Mouse (Mus musculus) heart, adult 8-10 months (tissue): ENCODE measurements around the gene Igfals. TPM values are rescaled to one million over a fixed set of nuclear protein-coding genes. Genes with fewer than 3 reads are reported as not detected.
A peak's percentile ranks its signal among the peaks of the same experiment; 100 is the strongest.

ENCODE experiments used
- DNase-seq: peaks from one replicate; pipeline ENCODE4 v3.0.0; 2022; ENCODE audit warnings: low spot score
- total RNA-seq, 4 experiments: library from RNA; stranded (reverse); gene quantifications; 2 replicates each; pipeline ENCODE4 v1.2.4; 2022

Igfals gene
- total RNA-seq, 4 experiments from 2014 or later, result 7.8 to 14.5 (median 11.1) TPM

- DNase-seq, result no peak
These were observed 4.0 kb upstream of the Igfals start for GRCm38 (mm10) chr17:24861785-24862184.

GRCm38 (mm10) chr17:24867914-24868313 lies 2.1 kb downstream of the Igfals start:
- DNase-seq, result no peak

GRCm38 (mm10) chr17:24873695-24874404 lies 8.1 kb downstream of the Igfals start:
- no peak for DNase-seq

GRCm38 (mm10) chr17:24874405-24874745 lies 8.6 kb downstream of the Igfals start:
- no peak for DNase-seq

DNA sequence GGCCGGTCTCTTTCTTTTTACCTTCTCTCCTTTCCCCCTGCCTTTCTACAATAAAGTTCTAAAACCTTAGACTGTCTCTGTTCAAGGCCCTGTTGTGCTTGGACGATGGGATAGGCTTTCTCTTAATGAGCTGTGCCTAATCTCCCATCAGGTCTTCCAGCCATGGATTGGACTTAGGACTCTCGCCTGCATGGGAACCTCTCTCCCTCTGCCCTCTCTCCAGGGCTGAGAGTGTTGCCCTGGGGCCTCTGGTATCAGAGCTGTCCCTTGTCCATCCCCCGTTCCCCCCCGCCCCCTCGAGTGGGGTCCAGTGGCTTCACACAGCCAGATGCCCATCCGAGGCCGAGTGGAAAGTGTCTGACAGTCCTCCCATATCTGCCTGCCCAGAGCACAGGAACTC lies 9.2 kb downstream of the Igfals start:
- DNase-seq, result no peak

GRCm38 (mm10) chr17:24877336-24878116 lies 11.7 kb downstream of the Igfals start:
- no peak for DNase-seq

DNA sequence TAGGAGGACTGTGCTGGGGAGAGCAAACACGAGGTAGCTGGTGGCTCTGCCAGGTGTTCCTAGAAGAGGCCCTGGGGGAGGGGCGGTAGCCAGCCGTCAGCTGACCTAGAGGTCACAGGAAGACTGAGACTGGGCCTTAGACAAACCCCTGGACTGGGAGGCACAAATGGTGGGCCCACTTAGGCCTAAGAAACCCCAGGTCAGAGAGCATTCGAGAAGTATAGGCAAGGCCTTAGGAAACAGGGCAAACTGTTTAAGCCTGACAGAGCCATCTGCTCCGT lies 12.3 kb downstream of the Igfals start:
- peak; percentile 63 for DNase-seq

- DNase-seq, result no peak
These were observed 12.7 kb downstream of the Igfals start for GRCm38 (mm10) chr17:24878531-24878930.

DNA sequence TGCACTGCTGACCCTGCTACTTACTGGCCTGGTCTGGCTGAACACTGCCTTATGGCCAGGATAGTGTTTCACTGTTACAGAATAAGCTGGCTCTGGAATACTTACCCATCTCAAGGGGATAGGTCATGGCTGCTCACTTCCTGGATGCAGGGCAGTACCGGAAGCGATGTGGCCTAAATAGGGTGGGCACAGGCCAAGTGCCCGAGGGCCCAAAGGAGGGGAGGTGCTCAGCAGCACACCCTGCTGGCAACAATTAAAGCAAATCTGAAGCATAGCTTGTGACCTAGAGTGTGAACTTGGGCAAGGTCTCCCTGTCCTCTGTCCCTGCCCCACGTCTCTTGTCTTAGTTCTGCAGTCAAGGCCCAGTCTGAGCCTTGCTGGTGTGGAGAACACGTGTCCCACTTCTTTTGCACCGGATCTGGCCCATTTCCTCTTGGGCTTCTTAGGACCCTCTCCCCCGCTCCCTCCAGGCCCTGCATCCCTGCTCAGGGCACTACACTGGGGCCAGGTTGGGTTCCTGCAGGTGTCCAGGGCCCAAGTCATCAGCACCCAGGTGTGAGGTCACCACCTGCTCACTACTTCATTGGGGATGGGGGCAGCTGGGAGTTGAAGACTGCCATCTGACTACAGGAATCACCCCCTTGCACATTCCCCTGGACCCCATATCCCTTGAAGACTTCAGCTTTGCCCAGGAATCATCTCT lies 16.1 kb downstream of the Igfals start:
- no peak for DNase-seq

- no peak for DNase-seq
These were observed 18.6 kb downstream of the Igfals start for GRCm38 (mm10) chr17:24884391-24884790.

DNA sequence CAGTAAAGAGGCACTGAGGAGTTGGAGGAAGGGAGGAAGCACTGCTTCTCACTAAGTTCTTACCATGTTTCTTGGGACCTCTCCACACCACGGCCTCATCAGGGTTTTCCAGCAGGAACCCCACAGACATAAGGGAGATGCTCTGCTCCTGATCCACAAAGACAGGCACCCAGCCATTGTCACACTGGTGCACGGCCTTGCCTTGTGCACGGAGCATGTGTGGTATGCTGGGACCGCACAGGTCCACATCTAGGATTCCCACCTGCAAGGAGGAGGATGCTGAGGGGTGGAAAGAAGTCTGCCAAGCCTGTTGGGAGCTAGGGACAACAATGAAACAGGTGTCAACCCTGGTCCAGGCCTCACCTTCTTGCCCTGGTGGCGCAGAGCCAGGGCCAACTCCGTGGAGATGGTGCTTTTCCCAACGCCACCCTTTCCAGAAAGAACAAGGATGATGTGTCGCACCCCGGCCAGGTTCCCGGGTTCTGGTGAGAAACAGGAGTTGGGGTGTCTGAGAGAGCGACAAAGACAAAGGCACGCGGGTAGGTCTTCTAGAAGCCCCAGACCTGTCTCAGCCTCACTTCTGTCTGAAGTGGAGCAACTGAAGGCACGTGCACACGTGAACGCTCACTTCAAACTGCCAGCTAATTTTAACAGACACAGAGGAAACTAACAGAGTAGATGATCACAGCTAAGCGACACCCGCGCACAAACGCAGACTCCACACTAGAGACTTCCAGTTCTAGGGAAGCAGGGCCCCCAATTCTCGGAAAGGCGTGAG lies 19.7 kb downstream of the Igfals start:
- no peak for DNase-seq

- peak; percentile 99 for DNase-seq
These were observed 20.5 kb downstream of the Igfals start, which contains the start of the genes Nubp2 and Spsb3 for GRCm38 (mm10) chr17:24886134-24886931. Gene Nubp2, minus strand, starts transcription at chr17:24886349. Gene Spsb3, plus strand, starts transcription at chr17:24886643.

DNA sequence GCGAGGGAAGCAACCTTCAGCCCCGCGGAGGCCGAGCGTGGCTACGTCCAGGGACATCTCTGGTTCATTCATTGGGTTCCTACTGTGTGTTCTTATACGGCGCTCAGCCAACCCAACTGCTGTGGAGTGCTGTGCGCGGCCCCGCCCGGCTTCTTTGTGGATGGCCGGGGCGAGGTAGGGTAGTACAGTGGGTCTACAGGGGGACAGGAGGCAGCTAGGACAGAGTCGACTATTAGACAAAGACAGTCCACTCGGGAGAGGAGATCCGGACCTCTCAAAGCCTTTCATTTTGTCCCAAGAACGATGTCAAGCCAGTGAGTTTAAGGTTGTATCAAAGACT lies 21.1 kb downstream of the Igfals start:
- DNase-seq, result no peak

DNA sequence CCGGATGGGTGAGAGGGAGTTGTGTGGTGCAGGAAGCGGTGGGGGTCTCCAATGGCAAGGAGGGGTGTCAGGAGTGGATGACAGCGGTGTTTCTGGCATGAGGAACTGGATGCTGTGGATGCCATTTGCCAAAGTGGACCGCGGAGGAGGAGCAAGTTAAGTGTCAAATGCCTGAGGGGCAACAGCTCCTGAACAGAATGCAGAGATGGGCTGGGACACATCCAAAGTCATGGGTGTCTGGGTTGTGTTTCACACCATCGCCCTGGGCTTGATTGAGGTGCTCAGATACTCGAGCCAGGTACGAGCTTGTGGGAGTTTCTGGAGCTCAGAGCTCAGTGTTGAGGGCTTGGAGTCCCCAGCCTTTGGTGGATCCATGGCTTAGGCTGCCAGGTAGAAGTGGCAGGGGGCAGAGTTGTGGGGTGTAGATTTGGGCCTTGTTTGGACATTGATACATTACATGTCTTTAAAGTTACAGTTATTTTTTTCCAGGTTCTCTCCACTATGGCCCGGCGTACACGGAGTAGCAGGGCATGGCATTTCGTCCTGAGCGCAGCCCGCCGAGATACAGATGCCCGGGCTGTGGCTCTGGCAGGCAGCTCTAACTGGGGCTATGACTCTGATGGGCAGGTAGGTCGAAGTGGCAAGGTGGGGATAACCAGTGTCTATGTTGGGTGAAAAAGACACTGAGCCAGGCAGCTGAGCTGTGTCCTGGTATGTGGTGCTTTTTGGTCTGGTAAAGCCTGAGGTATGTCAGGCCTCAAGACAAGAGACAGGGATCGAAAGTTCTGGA lies 21.7 kb downstream of the Igfals start:
- DNase-seq, result no peak

- no peak for DNase-seq
These were observed 23.1 kb downstream of the Igfals start for GRCm38 (mm10) chr17:24888862-24889261.

- DNase-seq, result no peak
These were observed 24.6 kb downstream of the Igfals start for GRCm38 (mm10) chr17:24890151-24891092.

- no peak for DNase-seq
These were observed 25.5 kb downstream of the Igfals start for GRCm38 (mm10) chr17:24891321-24891720.

DNA sequence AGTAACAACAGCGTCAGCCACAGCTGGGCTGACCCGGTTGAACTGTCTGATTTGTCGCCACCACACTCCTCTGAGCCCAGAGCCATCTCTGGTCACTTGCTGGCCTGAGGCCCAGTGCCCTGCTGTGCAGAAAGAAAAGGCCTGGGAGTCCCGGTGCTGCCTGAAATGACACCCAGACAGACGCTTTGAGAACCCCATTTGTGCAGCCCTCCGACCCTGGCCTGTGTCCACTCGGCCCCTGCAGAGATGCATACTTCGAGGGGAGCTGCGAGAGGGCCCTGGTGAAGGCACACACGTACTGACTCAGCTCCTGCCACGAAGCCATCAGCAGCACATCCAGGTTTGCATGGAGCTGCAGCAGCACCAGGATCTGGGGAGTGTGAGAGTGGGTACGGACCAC lies 27.0 kb downstream of the Igfals start:
- DNase-seq, result no peak

- no peak for DNase-seq
These were observed 27.5 kb downstream of the Igfals start for GRCm38 (mm10) chr17:24893276-24893675.
